Mouse (Mus musculus) embryonic fibroblast, embryonic 13.5 days (primary cell): ENCODE results near the gene Disp3.

ENCODE experiments used
- CTCF ChIP-seq: IDR thresholded peaks from 2 replicates; pipeline ENCODE4 v1.5.1; 2011; ENCODE audit warnings: mild to moderate bottlenecking, control low read depth, low read length, moderate library complexity, borderline replicate concordance; ENCODE audit not compliant: insufficient read depth
- POLR2A ChIP-seq: IDR thresholded peaks from 2 replicates; pipeline ENCODE4 v1.6.1; 2011; ENCODE audit warnings: low read depth, mild to moderate bottlenecking, control low read depth, low read length, moderate library complexity

- no peak for TF ChIP-seq POLR2A
- no peak for TF ChIP-seq CTCF
These were observed 34.4 kb upstream of the Disp3 start for GRCm38 (mm10) chr4:148322152-148322551.
